Mouse (Mus musculus): ENCODE results near the gene Arrdc2.

Gene Arrdc2

GRCm38 (mm10) chr8:70865350-70866000 is 26.0 kb upstream of the Arrdc2 start:
- in situ Hi-C loops (cut with MboI, MseI), result loop anchor here (10.0 kb wide), 1 partner anchor 1059 kb away; no protein-coding TSS in a partner anchor

GRCm38 (mm10) chr8:70864712-70865221 is 25.2 kb upstream of the Arrdc2 start:
- in situ Hi-C loops (cut with MboI, MseI), result loop anchor here (5.0 to 10.0 kb wide), 2 partner anchors 52 to 1060 kb away; no protein-coding TSS in a partner anchor

GRCm38 (mm10) chr8:70863956-70864711 is 24.6 kb upstream of the Arrdc2 start:
- in situ Hi-C loops (cut with MboI, MseI), result loop anchor here (5.0 to 10.0 kb wide), 2 partner anchors 52 to 1061 kb away; no protein-coding TSS in a partner anchor

- in situ Hi-C loops (cut with MboI, MseI), result loop anchor here (5.0 to 10.0 kb wide), 2 partner anchors 51 to 1062 kb away; no protein-coding TSS in a partner anchor
Observed at GRCm38 (mm10) chr8:70862824-70863641, 23.5 kb upstream of the Arrdc2 start, which contains the start of gene Kcnn1. Kcnn1 (minus strand) TSS chr8:70863258.

GRCm38 (mm10) chr8:70857516-70857915 is 18.0 kb upstream of the Arrdc2 start:
- in situ Hi-C loops (cut with MboI, MseI), result no loop called here

GRCm38 (mm10) chr8:70856541-70857197 is 17.1 kb upstream of the Arrdc2 start:
- in situ Hi-C loops (cut with MboI, MseI), result no loop called here

- in situ Hi-C loops (cut with MboI, MseI), result no loop called here
Observed at GRCm38 (mm10) chr8:70856028-70856427, 16.5 kb upstream of the Arrdc2 start.

GRCm38 (mm10) chr8:70853863-70854262 is 14.3 kb upstream of the Arrdc2 start:
- in situ Hi-C loops (cut with MboI, MseI), result no loop called here

GRCm38 (mm10) chr8:70852595-70853231 is 13.2 kb upstream of the Arrdc2 start:
- in situ Hi-C loops (cut with MboI, MseI), result no loop called here

GRCm38 (mm10) chr8:70851837-70852236 is 12.3 kb upstream of the Arrdc2 start:
- in situ Hi-C loops (cut with MboI, MseI), result no loop called here

GRCm38 (mm10) chr8:70850947-70851346 is 11.4 kb upstream of the Arrdc2 start:
- in situ Hi-C loops (cut with MboI, MseI), result no loop called here

- in situ Hi-C loops (cut with MboI, MseI), result no loop called here
Observed at GRCm38 (mm10) chr8:70850132-70850845, 10.8 kb upstream of the Arrdc2 start.

- in situ Hi-C loops (cut with MboI, MseI), result no loop called here
Observed at GRCm38 (mm10) chr8:70849333-70849990, 9.9 kb upstream of the Arrdc2 start.

- in situ Hi-C loops (cut with MboI, MseI), result no loop called here
Observed at GRCm38 (mm10) chr8:70846371-70847154, 7.0 kb upstream of the Arrdc2 start.

- in situ Hi-C loops (cut with MboI, MseI), result no loop called here
Observed at GRCm38 (mm10) chr8:70845108-70845507, 5.6 kb upstream of the Arrdc2 start.

- in situ Hi-C loops (cut with MboI, MseI), result no loop called here
Observed at GRCm38 (mm10) chr8:70844523-70844922, 5.0 kb upstream of the Arrdc2 start.

GRCm38 (mm10) chr8:70843941-70844340 is 4.4 kb upstream of the Arrdc2 start:
- in situ Hi-C loops (cut with MboI, MseI), result no loop called here

- in situ Hi-C loops (cut with MboI, MseI), result no loop called here
Observed at GRCm38 (mm10) chr8:70843214-70843773, 3.8 kb upstream of the Arrdc2 start.
